Mouse (Mus musculus) Muller cell, postnatal 12 days (primary cell): Measurements from ENCODE around the gene Mast3.
A peak's percentile ranks its signal among the peaks of the same experiment; 100 is the strongest.

Experiments
- DNase-seq: peaks from one replicate; pipeline ENCODE4 v3.0.0-alpha.2; 2015; ENCODE audit errors: inconsistent ontology term

Mast3 gene

GRCm38 (mm10) chr8:70746676-70747075 lies 58.2 kb downstream of the Mast3 start:
- DNase-seq = no peak

- no peak for DNase-seq
These were observed 59.1 kb downstream of the Mast3 start for GRCm38 (mm10) chr8:70745691-70746220.

GRCm38 (mm10) chr8:70744806-70745205 lies 60.0 kb downstream of the Mast3 start:
- no peak for DNase-seq

GRCm38 (mm10) chr8:70743656-70744590 lies 60.9 kb downstream of the Mast3 start:
- peak; percentile 46 for DNase-seq

- no peak for DNase-seq
These were observed 61.7 kb downstream of the Mast3 start for GRCm38 (mm10) chr8:70742981-70743655.

- DNase-seq = no peak
These were observed 62.7 kb downstream of the Mast3 start for GRCm38 (mm10) chr8:70742176-70742575.

- DNase-seq = no peak
These were observed 63.2 kb downstream of the Mast3 start for GRCm38 (mm10) chr8:70741661-70742060.

- DNase-seq = no peak
These were observed 66.6 kb downstream of the Mast3 start for GRCm38 (mm10) chr8:70738211-70738610.

GRCm38 (mm10) chr8:70737705-70738104 lies 67.1 kb downstream of the Mast3 start:
- DNase-seq = no peak

GRCm38 (mm10) chr8:70730956-70731355 lies 73.9 kb downstream of the Mast3 start:
- no peak for DNase-seq

GRCm38 (mm10) chr8:70729808-70730475 lies 74.9 kb downstream of the Mast3 start:
- DNase-seq = no peak
